8 mouse cellular contexts compared by ENCODE assay signal in the genomic region with DNA sequence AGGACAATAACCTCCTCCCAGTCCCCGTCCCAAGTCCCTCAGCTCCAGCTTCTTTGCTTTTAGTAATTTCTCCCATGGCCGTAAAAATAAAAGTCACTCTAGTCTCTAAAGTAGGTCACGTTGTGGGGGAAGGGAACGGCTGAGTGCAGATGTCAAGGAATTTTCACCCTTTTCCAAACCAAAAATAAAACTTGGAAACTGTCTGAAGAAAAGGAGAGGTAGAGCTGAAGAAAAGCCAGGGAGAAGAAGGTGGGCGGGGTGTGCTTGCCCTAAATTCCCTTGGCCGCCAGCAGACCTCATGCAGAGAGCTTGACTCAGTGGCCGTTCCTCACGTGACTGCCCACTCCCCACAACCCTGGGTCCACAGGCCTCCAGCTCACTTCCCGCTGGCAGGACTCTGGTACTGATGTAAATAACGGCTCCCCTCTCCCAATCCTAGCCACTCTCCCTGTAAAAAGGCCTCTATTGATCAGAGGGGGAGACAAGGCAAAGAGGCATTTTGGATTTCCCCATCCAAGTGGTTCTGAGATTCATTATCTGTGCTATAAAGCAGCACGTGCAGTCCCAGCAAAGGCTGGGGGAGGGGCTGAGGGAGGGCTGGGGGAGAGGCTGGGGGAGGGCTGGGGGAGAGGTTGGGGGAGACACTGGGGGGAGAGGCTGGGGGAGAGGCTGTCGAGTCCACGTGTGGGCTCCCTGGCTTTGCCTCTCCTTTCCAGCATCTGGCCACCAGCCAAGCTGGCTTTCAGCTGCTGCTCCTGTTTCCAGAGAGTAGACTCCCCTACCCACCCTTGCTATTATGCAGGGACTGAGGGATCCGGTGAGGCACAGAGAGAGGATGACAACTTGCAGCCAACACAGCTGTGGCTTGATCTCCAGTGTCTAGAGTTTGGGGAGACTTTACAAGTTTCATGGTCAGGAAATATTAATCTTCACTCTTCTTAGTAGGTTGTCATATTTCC. TPM values are rescaled to one million over a fixed set of nuclear protein-coding genes. Genes with fewer than 3 reads are reported as not detected.
DNase-seq lines count a peak whose midpoint lies in the region; ATAC-seq and TF ChIP-seq lines count a peak whose summit lies in the region.

No protein-coding gene starts in this region.

- no peak overlapping the region for H3K9ac ChIP-seq in intestine, embryonic 14.5 days (ENCODE audit: low read length)
- H3K9ac ChIP-seq in intestine, postnatal 0 days (ENCODE audit: low read depth, low read length), result no peak overlapping the region
- H3K9ac ChIP-seq in kidney, embryonic 14.5 days (ENCODE audit: low read depth, low read length), result 0 out of 2 replicates have a peak overlapping the region, but pooled peaks have one; percentile 28

- no peak overlapping the region for H3K4me3 ChIP-seq in intestine, embryonic 14.5 days (ENCODE audit: low read depth, low read length)
- H3K4me3 ChIP-seq in intestine, postnatal 0 days (ENCODE audit: low read depth, low read length), result no peak overlapping the region
- H3K4me3 ChIP-seq in bone marrow, adult 2 months (replicated peaks; ENCODE audit: control insufficient read depth, low read depth, low read length), result no peak overlapping the region
- no peak overlapping the region for H3K4me3 ChIP-seq in kidney, embryonic 14.5 days (ENCODE audit: low read length)
- H3K4me3 ChIP-seq in macrophage (ENCODE audit: inconsistent target), result no peak overlapping the region

- peaks cover 18% of the 10 kb centered on the region for H3K79me2 ChIP-seq in macrophage (ENCODE audit: inconsistent target)

- peak; percentile 48 for ATAC-seq in intestine, embryonic 14.5 days (replicated peaks; ENCODE audit: low FRiP score, low TSS enrichment, low read depth)
- no peak for ATAC-seq in intestine, postnatal 0 days
- no peak for ATAC-seq in kidney, embryonic 14.5 days (ENCODE audit: low FRiP score, low TSS enrichment)

- peaks cover 53% of the 10 kb centered on the region for H3K4me1 ChIP-seq in intestine, embryonic 14.5 days (replicated peaks; ENCODE audit: control insufficient read depth, insufficient read depth, low read length)
- H3K4me1 ChIP-seq in intestine, postnatal 0 days (replicated peaks; ENCODE audit: control insufficient read depth, insufficient read depth, low read length), result peaks cover 17% of the 10 kb centered on the region
- H3K4me1 ChIP-seq in bone marrow, adult 2 months (ENCODE audit: control insufficient read depth, insufficient read depth, low read length), result peaks cover 4% of the 10 kb centered on the region; the same call in 1 of the 2 replicates
- H3K4me1 ChIP-seq in kidney, embryonic 14.5 days (ENCODE audit: control insufficient read depth, insufficient read depth, low read length), result peaks cover 38% of the 10 kb centered on the region

- peak; percentile 70 for DNase-seq in intestine, embryonic 14.5 days (ENCODE audit: low spot score)
- DNase-seq in heart, adult 18-20 months, result peak; percentile 72 to 74
- DNase-seq in skeletal muscle tissue, adult 2 months (ENCODE audit: low read depth, low spot score), result peak; percentile 47
- no peak for DNase-seq in thymus, adult 18-20 months

- H3K4me2 ChIP-seq in intestine, embryonic 14.5 days (ENCODE audit: low read length), result no peak overlapping the region
- no peak overlapping the region for H3K4me2 ChIP-seq in intestine, postnatal 0 days (replicated peaks; ENCODE audit: low read depth)
- H3K4me2 ChIP-seq in kidney, embryonic 14.5 days (replicated peaks; ENCODE audit: low read depth, low read length), result peak overlapping the region; percentile 17; the same call in 1 of the 2 replicates

- peak overlapping the region; percentile 62 for H3K27ac ChIP-seq in intestine, embryonic 14.5 days (ENCODE audit: low read depth)
- H3K27ac ChIP-seq in intestine, postnatal 0 days (ENCODE audit: low read depth, low read length), result no peak overlapping the region
- peak overlapping the region; percentile 53 for H3K27ac ChIP-seq in bone marrow, adult 2 months (ENCODE audit: control insufficient read depth, insufficient read depth, low read depth, low read length, poor library complexity)
- H3K27ac ChIP-seq in kidney, embryonic 14.5 days (ENCODE audit: low read depth, low read length), result peak overlapping the region; percentile 49
- H3K27ac ChIP-seq in macrophage, result peak overlapping the region; percentile 81

- H3K36me3 ChIP-seq in intestine, embryonic 14.5 days (ENCODE audit: control insufficient read depth, insufficient read depth, low read length), result no peaks in the 10 kb centered on the region
- H3K36me3 ChIP-seq in intestine, postnatal 0 days (ENCODE audit: control insufficient read depth, insufficient read depth), result no peaks in the 10 kb centered on the region
- no peaks in the 10 kb centered on the region for H3K36me3 ChIP-seq in kidney, embryonic 14.5 days (ENCODE audit: control insufficient read depth, insufficient read depth, low read length)
- no peaks in the 10 kb centered on the region for H3K36me3 ChIP-seq in macrophage (ENCODE audit: inconsistent target)

- no peaks in the 10 kb centered on the region for H3K27me3 ChIP-seq in intestine, embryonic 14.5 days (replicated peaks; ENCODE audit: control insufficient read depth, insufficient read depth, low read length)
- H3K27me3 ChIP-seq in intestine, postnatal 0 days (replicated peaks; ENCODE audit: control insufficient read depth, insufficient read depth, low read length), result no peaks in the 10 kb centered on the region
- no peaks in the 10 kb centered on the region for H3K27me3 ChIP-seq in kidney, embryonic 14.5 days (ENCODE audit: control insufficient read depth, insufficient read depth, low read length)

- WGBS in intestine, embryonic 14.5 days, result 22% methylated on average over 14 of the region's 14 CpGs
- 36% methylated on average over 14 of the region's 14 CpGs for WGBS in intestine, postnatal 0 days
- WGBS in bone marrow, adult 2 months, result 56% methylated on average over 14 of the region's 14 CpGs
- 17% methylated on average over 14 of the region's 14 CpGs for WGBS in kidney, embryonic 14.5 days
- 72% methylated on average over 12 of the region's 14 CpGs for WGBS in macrophage (ENCODE audit: missing documents)

- no peaks in the 10 kb centered on the region for H3K9me3 ChIP-seq in intestine, embryonic 14.5 days (ENCODE audit: control insufficient read depth, low read length)
- no peaks in the 10 kb centered on the region for H3K9me3 ChIP-seq in intestine, postnatal 0 days (ENCODE audit: control insufficient read depth)
- no peaks in the 10 kb centered on the region for H3K9me3 ChIP-seq in kidney, embryonic 14.5 days (ENCODE audit: control insufficient read depth, low read length)

- no peak for TF ChIP-seq POLR2A in bone marrow, adult 2 months (IDR thresholded peaks at IDR 0.05; ENCODE audit: borderline replicate concordance, control insufficient read depth, low read depth, low read length)

- no peak for TF ChIP-seq CTCF in intestine, postnatal 0 days (IDR thresholded peaks at IDR 0.05; ENCODE audit: low read depth)
- TF ChIP-seq CTCF in bone marrow, adult 2 months (IDR thresholded peaks at IDR 0.05; ENCODE audit: control insufficient read depth, insufficient read depth, low read length), result no peak

RNA-seq across cellular contexts. Expression of a gene that starts 7.3 kb away (rescaled TPM):
- polyA plus RNA-seq in intestine, embryonic 14.5 days (2014; fragmentation: Nextera tagmentation; extraction: Ambion mirVana), result 6.0 and 6.7 TPM in 2 replicates
- 6.1 and 6.8 TPM in 2 replicates for polyA plus RNA-seq in intestine, postnatal 0 days (2015; fragmentation: Nextera tagmentation; extraction: Ambion mirVana)
- polyA plus RNA-seq in bone marrow, adult 2 months (2011; ENCODE audit: insufficient read depth, insufficient read length, low replicate concordance, missing spikeins), result 10.4 and 18.8 TPM in 2 replicates
- total RNA-seq in heart, adult 18-20 months (2021), result 10 to 100 TPM; 18.8 to 21.4 TPM
- 13.1 and 14.8 TPM in 2 replicates for polyA plus RNA-seq in kidney, embryonic 14.5 days (2014; fragmentation: Nextera tagmentation; extraction: Ambion mirVana)
- 100 to 1,000 TPM in 15 of 26 experiments, 10 to 100 TPM in 11; 37.6 to 232 (median 114) TPM for total RNA-seq in macrophage (2018; cell fraction: chromatin; rRNA removed)
- 100 to 1,000 TPM in 16 of 26 experiments, 10 to 100 TPM in 10; 68.0 to 298 (median 132) TPM for total RNA-seq in macrophage (2018; cell fraction: cytosol; rRNA removed)
- total RNA-seq in macrophage (2018; cell fraction: nucleus; rRNA removed), result 100 to 1,000 TPM in 22 of 26 experiments, 10 to 100 TPM in 4; 58.9 to 356 (median 241) TPM
- polyA plus RNA-seq in macrophage (2018), result 24.7 to 56.1 TPM (median 49.7 TPM) in 3 replicates

RNA-seq across cellular contexts. Expression of a gene that starts 54.5 kb away (rescaled TPM):
- polyA plus RNA-seq in intestine, embryonic 14.5 days (2014; fragmentation: Nextera tagmentation; extraction: Ambion mirVana), result 6.3 and 6.8 TPM in 2 replicates
- polyA plus RNA-seq in intestine, postnatal 0 days (2015; fragmentation: Nextera tagmentation; extraction: Ambion mirVana), result 2.8 and 3.4 TPM in 2 replicates
- polyA plus RNA-seq in bone marrow, adult 2 months (2011; ENCODE audit: insufficient read depth, insufficient read length, low replicate concordance, missing spikeins), result 0.70 and 1.1 TPM in 2 replicates
- total RNA-seq in heart, adult 18-20 months (2021), result 1 to 10 TPM; 6.7 to 7.8 TPM
- 4.6 and 4.8 TPM in 2 replicates for polyA plus RNA-seq in kidney, embryonic 14.5 days (2014; fragmentation: Nextera tagmentation; extraction: Ambion mirVana)
- 10 to 100 TPM in 7 of 26 experiments, 1 to 10 TPM in 16, under 1 TPM in 3; 0.58 to 18.6 (median 4.8) TPM for total RNA-seq in macrophage (2018; cell fraction: chromatin; rRNA removed)
- 10 to 100 TPM; 15.6 to 30.1 (median 23.0) TPM for total RNA-seq in macrophage (2018; cell fraction: cytosol; rRNA removed)
- 10 to 100 TPM in 19 of 26 experiments, 1 to 10 TPM in 7; 2.9 to 43.4 (median 14.7) TPM for total RNA-seq in macrophage (2018; cell fraction: nucleus; rRNA removed)
- polyA plus RNA-seq in macrophage (2018), result 15.5 to 37.2 TPM (median 30.0 TPM) in 3 replicates

Comparison
In these comparisons a context has a peak if more than half of its experiments do, and no peak if none do; other contexts are left out.
1. DNase-seq: peak in intestine, embryonic 14.5 days (single experiment), heart, adult 18-20 months (2 of 2) and skeletal muscle tissue, adult 2 months (single experiment); none in thymus, adult 18-20 months (0 of 2).